Mouse (Mus musculus): ENCODE measurements at regions not wholly inside any gene's neighbourhood (a gene's known extent, or its start where the extent isn't known, plus 50 kb on each side); places are given as distances from the start of the nearest gene placed in this dataset.
"Not testable (repeated sequence)": the region's sequence is repeated elsewhere in the genome, so short reads cannot be mapped to it uniquely, and the experiment has no call there.

DNA sequence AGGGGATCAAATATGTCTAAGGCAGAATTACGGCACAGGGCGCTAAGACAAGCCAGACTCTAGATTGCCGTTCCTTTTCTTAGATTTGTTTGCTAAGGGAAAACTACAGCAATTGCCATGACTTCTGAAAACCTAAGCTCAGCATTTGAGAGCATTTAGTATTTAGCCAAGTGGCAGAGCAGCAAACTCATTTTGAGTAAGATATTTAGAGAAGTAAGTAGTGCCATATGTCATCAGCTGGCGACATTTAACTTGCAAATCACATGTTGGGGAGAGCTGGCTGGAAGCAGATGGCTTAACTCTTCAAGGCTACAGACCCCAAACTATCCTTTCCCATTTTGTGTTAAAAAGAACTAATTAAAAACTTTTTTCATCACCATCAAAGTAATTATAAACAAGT, 450.4 kb upstream of the Ccdc54 start:
- Histone ChIP-seq H3K4me1 (ENCODE audit: control insufficient read depth, insufficient read depth, low read length) (no peaks in the 10 kb centered on the region), H3K9me3 (replicated peaks; ENCODE audit: control insufficient read depth, insufficient read depth, low read length, poor library complexity, severe bottlenecking) (no peaks in the 10 kb centered on the region), H3K27ac (ENCODE audit: insufficient read depth, low read length) (no peak overlapping the region), H3K36me3 (ENCODE audit: control insufficient read depth, insufficient read depth, low read length, poor library complexity, severe bottlenecking) (no peaks in the 10 kb centered on the region), H3K4me3 (ENCODE audit: low read depth, low read length) (no peak overlapping the region), H3K9ac (ENCODE audit: low read depth, poor library complexity, severe bottlenecking) (no peak overlapping the region), H3K27me3 (ENCODE audit: control insufficient read depth, insufficient read depth, low read length, poor library complexity, severe bottlenecking) (no peaks in the 10 kb centered on the region)
- no peak for TF ChIP-seq EP300 (IDR thresholded peaks at IDR 0.05; ENCODE audit: insufficient read depth, low read depth, low read length)
- no peak for TF ChIP-seq POLR2A (IDR thresholded peaks at IDR 0.05; ENCODE audit: insufficient read depth, low read length)
- no peak for TF ChIP-seq CTCF (IDR thresholded peaks at IDR 0.05; ENCODE audit: low read depth, low read length)

- Histone ChIP-seq H3K27me3 (ENCODE audit: control insufficient read depth, insufficient read depth, low read length, poor library complexity, severe bottlenecking) (no peaks in the 10 kb centered on the region), H3K36me3 (ENCODE audit: control insufficient read depth, insufficient read depth, low read length, poor library complexity, severe bottlenecking) (no peaks in the 10 kb centered on the region), H3K27ac (ENCODE audit: insufficient read depth, low read length) (no peak overlapping the region), H3K9ac (ENCODE audit: low read depth, poor library complexity, severe bottlenecking) (no peak overlapping the region), H3K9me3 (replicated peaks; ENCODE audit: control insufficient read depth, insufficient read depth, low read length, poor library complexity, severe bottlenecking) (no peaks in the 10 kb centered on the region), H3K4me1 (ENCODE audit: control insufficient read depth, insufficient read depth, low read length) (no peaks in the 10 kb centered on the region), H3K4me3 (ENCODE audit: low read depth, low read length) (no peak overlapping the region)
- no peak for TF ChIP-seq POLR2A (IDR thresholded peaks at IDR 0.05; ENCODE audit: insufficient read depth, low read length)
- TF ChIP-seq EP300 (IDR thresholded peaks at IDR 0.05; ENCODE audit: insufficient read depth, low read depth, low read length): no peak
- no peak for TF ChIP-seq CTCF (IDR thresholded peaks at IDR 0.05; ENCODE audit: low read depth, low read length)
Observed at GRCm38 (mm10) chr16:51002876-51003275, 411.9 kb upstream of the Ccdc54 start.

GRCm38 (mm10) chr16:50964395-50964794, 373.4 kb upstream of the Ccdc54 start:
- H3K4me3 ChIP-seq (ENCODE audit: low read depth, low read length): no peak overlapping the region
- H3K9ac ChIP-seq (ENCODE audit: low read depth, poor library complexity, severe bottlenecking): no peak overlapping the region
- no peaks in the 10 kb centered on the region for H3K36me3 ChIP-seq (ENCODE audit: control insufficient read depth, insufficient read depth, low read length, poor library complexity, severe bottlenecking)
- TF ChIP-seq POLR2A (IDR thresholded peaks at IDR 0.05; ENCODE audit: insufficient read depth, low read length) (no peak), EP300 (IDR thresholded peaks at IDR 0.05; ENCODE audit: insufficient read depth, low read depth, low read length) (no peak), CTCF (IDR thresholded peaks at IDR 0.05; ENCODE audit: low read depth, low read length) (no peak)
- H3K4me1 ChIP-seq (ENCODE audit: control insufficient read depth, insufficient read depth, low read length): no peaks in the 10 kb centered on the region
- no peak overlapping the region for H3K27ac ChIP-seq (ENCODE audit: insufficient read depth, low read length)
- no peaks in the 10 kb centered on the region for H3K9me3 ChIP-seq (replicated peaks; ENCODE audit: control insufficient read depth, insufficient read depth, low read length, poor library complexity, severe bottlenecking)
- peaks cover 2% of the 10 kb centered on the region; the same call in 1 of the 2 replicates for H3K27me3 ChIP-seq (ENCODE audit: control insufficient read depth, insufficient read depth, low read length, poor library complexity, severe bottlenecking)

GRCm38 (mm10) chr16:50944091-50944490, 353.1 kb upstream of the Ccdc54 start:
- Histone ChIP-seq H3K4me1 (ENCODE audit: control insufficient read depth, insufficient read depth, low read length) (peaks cover 4% of the 10 kb centered on the region), H3K4me3 (ENCODE audit: low read depth, low read length) (no peak overlapping the region), H3K27ac (ENCODE audit: insufficient read depth, low read length) (peak overlapping the region; percentile 95), H3K9me3 (replicated peaks; ENCODE audit: control insufficient read depth, insufficient read depth, low read length, poor library complexity, severe bottlenecking) (0 out of 2 replicates have a peak, but pooled peaks cover 2% of the 10 kb centered on the region), H3K9ac (ENCODE audit: low read depth, poor library complexity, severe bottlenecking) (no peak overlapping the region), H3K36me3 (ENCODE audit: control insufficient read depth, insufficient read depth, low read length, poor library complexity, severe bottlenecking) (no peaks in the 10 kb centered on the region), H3K27me3 (ENCODE audit: control insufficient read depth, insufficient read depth, low read length, poor library complexity, severe bottlenecking) (no peaks in the 10 kb centered on the region)
- TF ChIP-seq POLR2A (IDR thresholded peaks at IDR 0.05; ENCODE audit: insufficient read depth, low read length): no peak
- TF ChIP-seq CTCF (IDR thresholded peaks at IDR 0.05; ENCODE audit: low read depth, low read length): no peak
- TF ChIP-seq EP300 (IDR thresholded peaks at IDR 0.05; ENCODE audit: insufficient read depth, low read depth, low read length): no peak

DNA sequence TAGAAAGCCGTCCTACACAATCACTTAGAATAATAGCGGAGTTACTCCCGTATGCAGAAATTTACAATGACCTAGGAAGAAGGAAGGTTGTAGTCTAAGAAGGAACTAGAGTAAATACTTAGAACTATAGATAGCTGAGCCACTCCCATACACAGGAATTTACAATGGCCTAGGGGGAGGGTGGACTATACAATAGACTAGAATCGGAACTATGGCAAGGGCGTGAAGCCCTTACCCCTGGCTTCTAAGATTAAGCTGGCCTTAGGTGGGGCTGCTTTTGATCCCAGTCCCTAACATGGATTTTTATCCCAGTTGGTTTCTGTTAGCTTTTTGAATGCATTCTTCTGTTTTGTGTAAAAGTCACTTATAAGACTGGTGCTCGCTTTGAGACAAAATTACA, 352.6 kb upstream of the Ccdc54 start:
- H3K4me3 ChIP-seq (ENCODE audit: low read depth, low read length); H3K4me1 ChIP-seq (ENCODE audit: control insufficient read depth, insufficient read depth, low read length); H3K9ac ChIP-seq (ENCODE audit: low read depth, poor library complexity, severe bottlenecking); H3K27me3 ChIP-seq (ENCODE audit: control insufficient read depth, insufficient read depth, low read length, poor library complexity, severe bottlenecking); H3K9me3 ChIP-seq (replicated peaks; ENCODE audit: control insufficient read depth, insufficient read depth, low read length, poor library complexity, severe bottlenecking); H3K36me3 ChIP-seq (ENCODE audit: control insufficient read depth, insufficient read depth, low read length, poor library complexity, severe bottlenecking): not testable (repeated sequence)
- TF ChIP-seq EP300 (IDR thresholded peaks at IDR 0.05; ENCODE audit: insufficient read depth, low read depth, low read length): 0 out of 2 replicates have a peak, but pooled peaks have one; percentile 20
- H3K27ac ChIP-seq (ENCODE audit: insufficient read depth, low read length): peak overlapping the region; percentile 95

DNA sequence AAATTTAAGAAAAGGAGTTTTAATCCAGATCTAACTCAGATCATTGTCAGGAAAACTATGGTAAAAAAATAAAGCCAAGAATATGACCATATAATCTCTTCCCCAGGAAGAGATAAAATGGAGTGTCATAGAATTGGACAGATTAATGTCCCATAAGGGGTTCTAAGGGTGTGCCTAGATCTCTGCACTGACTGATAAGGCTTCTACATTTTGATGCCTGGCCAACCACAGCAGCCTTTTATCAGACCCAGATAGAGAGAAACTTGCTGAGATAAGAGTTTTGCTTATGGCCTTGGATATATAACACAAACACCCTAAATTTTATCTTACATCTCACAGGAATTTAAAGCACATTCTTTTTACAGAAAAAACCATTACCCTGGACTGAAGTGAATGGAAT, 351.3 kb upstream of the Ccdc54 start:
- Histone ChIP-seq H3K4me3 (ENCODE audit: low read depth, low read length) (no peak overlapping the region), H3K36me3 (ENCODE audit: control insufficient read depth, insufficient read depth, low read length, poor library complexity, severe bottlenecking) (no peaks in the 10 kb centered on the region), H3K9me3 (replicated peaks; ENCODE audit: control insufficient read depth, insufficient read depth, low read length, poor library complexity, severe bottlenecking) (0 out of 2 replicates have a peak, but pooled peaks cover 2% of the 10 kb centered on the region), H3K9ac (ENCODE audit: low read depth, poor library complexity, severe bottlenecking) (no peak overlapping the region), H3K27me3 (ENCODE audit: control insufficient read depth, insufficient read depth, low read length, poor library complexity, severe bottlenecking) (no peaks in the 10 kb centered on the region), H3K27ac (ENCODE audit: insufficient read depth, low read length) (no peak overlapping the region), H3K4me1 (ENCODE audit: control insufficient read depth, insufficient read depth, low read length) (peaks cover 4% of the 10 kb centered on the region)
- TF ChIP-seq CTCF (IDR thresholded peaks at IDR 0.05; ENCODE audit: low read depth, low read length) (no peak), EP300 (IDR thresholded peaks at IDR 0.05; ENCODE audit: insufficient read depth, low read depth, low read length) (no peak), POLR2A (IDR thresholded peaks at IDR 0.05; ENCODE audit: insufficient read depth, low read length) (no peak)
